Mouse (Mus musculus) kidney, adult 8-10 months (tissue): ENCODE data around the gene Traf3ip2.

Experiments
- DNase-seq, 2 experiments: peaks; one replicate each; pipeline ENCODE4 v3.0.0; 2022

The Traf3ip2 gene

DNA sequence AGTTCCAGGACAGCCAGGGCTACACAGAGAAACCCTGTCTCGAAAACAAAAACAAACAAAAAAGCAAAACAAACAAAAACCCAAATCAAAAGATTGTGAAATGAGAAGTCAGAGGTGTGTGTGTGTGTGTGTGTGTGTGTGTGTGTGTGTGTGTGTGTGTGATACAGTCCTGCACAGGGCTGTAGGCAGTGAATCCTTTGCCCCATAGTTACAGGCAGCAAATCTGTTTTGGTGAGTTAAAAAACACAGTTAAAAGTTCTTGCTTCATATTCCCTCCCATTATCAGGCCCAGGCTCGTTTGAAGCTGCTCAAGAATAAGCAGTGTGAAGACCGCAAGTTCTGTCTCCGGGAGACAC, at the start of gene Traf3ip2:
Gene Traf3ip2, plus strand, starts transcription at position 302 of the 356 bp plus-strand sequence.
- DNase-seq = no peak

- no peak for DNase-seq
Observed at GRCm38 (mm10) chr10:39563552-39564223, 49.0 kb upstream of the Traf3ip2 start.

DNA sequence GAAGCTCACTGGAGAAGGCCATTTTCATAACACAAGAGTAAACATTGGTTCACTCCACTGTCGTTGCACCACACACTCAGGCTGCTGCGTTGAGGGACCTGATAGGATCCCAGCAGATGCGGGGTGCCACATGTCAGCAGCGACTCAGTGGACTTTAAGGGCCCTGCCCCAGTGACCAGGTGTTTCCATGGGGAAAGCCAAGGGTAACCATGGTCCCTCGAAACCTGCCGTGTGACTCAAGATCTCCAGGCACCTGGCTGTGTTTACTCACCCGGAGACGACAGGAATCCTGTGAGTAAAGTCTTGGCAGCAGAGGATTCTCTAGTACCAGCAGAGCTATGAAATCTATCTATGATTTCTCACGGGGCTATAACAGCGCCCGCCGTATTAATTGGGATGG, 45.8 kb upstream of the Traf3ip2 start:
- DNase-seq = no peak

DNA sequence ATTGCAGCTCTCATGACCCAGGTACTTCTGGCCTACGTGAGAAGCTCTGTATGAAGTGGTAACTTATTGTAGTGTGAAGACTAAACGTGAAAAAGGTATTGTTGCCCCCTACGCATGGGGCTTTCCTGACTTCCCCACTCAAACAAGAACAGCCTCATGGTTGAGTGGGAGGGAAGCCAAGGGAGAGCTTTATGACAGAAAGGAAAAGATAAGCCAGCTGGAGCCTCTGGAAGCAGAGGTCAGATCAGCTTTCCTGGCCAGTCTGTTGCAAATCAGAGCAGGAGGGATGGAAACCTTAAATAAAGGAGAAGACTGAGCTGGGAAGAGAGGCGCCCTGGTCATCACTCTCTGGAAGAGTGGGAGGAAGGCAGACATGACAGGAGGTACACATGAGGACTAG, 43.7 kb upstream of the Traf3ip2 start:
- no peak for DNase-seq

- DNase-seq = no peak
Observed at GRCm38 (mm10) chr10:39571011-39571410, 41.7 kb upstream of the Traf3ip2 start.

DNA sequence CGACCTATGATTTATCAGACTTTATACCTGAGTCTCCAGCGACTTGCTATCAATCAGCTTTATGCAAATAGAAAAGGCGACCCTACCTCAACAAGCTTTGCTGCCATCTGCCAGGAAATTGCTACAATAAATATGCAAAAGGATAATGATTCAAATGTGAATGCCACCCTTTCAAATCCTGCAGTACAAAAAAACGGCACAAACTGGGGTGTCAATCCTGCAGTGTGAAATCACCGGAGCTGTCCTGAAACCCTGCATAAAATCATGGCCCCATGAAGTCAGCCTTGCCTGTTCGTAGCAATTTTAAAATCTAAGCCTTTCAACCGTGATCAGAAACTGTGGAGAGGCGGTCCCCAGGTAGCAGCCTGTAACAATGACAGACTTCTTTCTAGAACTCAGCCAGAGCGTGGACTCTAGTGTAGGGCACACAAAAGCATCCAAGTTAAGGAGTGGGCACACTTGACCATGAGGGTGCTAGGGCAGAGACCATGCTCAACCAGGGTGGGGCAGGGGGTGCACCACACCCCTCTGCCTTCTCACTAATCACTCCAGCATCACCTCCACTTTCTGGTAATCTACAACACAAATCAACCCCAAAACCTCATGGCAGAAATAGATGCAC, 40.6 kb upstream of the Traf3ip2 start:
- DNase-seq = no peak

GRCm38 (mm10) chr10:39572672-39573051, 40.1 kb upstream of the Traf3ip2 start:
- no peak for DNase-seq

- no peak for DNase-seq
Observed at GRCm38 (mm10) chr10:39576466-39576865, 36.3 kb upstream of the Traf3ip2 start.

GRCm38 (mm10) chr10:39580477-39580876, 32.3 kb upstream of the Traf3ip2 start:
- no peak for DNase-seq

GRCm38 (mm10) chr10:39582385-39582784, 30.3 kb upstream of the Traf3ip2 start:
- no peak for DNase-seq

DNA sequence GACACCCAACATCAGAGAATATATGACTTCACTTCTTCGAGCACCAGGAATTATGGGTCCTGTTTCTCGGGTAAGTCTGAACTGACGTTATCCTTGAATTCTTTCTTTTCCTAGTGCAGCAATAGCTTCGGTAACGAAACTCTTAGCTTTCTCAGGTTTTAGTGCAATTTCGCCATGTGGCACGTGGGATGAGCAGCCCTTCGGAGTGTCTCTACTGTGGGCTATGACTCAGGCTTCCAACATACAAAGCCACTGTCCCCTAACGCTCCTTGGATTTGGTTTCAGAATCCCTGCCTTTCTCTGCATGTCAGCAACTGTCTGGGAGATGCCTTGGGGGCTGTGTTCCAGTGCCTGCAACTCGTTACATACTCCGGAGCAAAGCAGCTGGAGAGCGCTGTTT, 29.0 kb upstream of the Traf3ip2 start:
- DNase-seq = no peak

DNA sequence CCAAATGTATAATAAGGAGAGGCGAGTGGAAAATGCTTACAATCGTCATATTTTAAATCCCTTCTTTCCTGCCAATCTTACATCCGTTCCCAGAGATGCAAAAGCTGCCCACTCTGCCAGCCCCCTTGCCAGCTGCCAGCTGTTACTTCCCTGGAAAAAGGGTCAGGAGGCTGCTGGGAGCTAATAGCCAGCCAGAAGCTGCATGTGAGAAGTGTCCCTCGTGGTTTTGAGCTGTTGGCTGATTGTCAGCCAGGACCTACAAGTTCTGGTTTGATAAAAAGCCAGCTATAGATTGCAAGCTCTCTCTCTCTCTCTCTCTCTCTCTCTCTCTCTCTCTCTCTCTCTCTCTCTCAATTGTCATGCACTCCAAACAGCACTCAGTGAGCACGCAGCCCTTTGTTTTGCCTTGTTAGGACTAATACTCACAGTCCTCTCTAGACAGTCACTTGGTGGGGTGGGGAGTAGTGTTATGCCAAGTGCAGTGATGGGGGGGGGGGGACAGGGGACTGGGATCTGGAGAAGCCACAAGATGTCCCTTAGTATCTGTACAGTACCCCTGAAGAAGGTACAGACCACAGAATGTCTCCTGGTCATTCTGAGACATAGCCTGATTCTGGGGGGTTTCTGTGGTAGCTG, 25.3 kb upstream of the Traf3ip2 start:
- no peak for DNase-seq

- no peak for DNase-seq
Observed at GRCm38 (mm10) chr10:39587973-39588746, 24.6 kb upstream of the Traf3ip2 start.

DNA sequence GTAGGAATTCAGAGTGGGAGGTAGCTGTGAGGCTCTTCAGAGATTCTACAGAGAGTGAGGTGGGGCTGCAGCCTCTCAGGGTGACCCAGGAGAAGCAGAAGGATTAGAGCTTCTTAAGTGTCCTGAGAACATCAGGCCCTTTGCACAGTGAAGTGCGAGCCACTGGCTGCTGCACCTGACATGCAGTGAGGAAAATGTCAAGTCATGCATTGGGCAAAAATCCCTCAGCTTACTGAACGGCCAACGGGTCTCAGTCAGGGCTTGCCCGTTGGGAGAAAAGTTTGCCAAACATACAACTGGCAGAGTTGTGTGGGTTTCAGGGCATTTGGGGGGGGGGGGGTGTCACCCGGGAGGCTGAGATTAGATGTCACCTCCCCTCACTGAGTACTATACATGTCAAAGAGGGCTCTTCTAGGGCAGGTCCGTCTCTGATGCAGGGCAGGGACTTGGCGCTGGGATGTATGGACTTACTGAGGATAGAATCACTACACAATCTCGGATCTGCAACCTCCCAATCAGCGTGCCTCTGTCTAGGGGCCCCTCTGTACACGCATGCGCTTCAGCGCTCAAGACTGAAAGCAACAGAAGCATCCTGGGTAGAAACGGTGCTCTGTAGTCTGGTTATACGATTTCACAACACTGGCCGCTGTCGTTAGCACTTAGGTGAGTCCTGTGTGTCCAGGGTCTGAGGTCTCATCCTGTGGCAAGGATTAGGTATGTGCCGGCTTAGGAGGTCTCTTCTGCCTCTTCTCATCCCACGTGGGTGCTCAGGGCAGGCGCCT, 22.8 kb upstream of the Traf3ip2 start:
- no peak for DNase-seq

DNA sequence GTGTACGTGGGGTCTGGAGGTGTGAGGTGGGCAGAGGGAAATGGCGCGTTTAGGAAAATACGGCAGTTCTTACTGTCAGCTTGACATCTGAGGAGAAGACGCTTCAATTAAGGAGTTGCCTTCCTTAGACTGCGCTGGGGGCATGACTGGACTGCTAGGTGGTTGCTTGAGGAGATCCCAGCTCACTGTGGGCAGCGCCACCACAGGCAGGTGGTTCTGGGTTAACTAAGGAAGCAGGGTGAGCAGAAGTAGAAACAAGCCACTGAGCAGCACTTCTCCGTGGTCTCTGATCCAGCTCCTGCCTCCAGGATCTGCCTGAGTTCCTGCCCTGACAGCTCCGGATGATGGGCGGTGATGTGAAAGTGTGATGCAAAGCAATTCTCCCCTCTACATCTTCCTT, 22.1 kb upstream of the Traf3ip2 start:
- DNase-seq = no peak

- DNase-seq = no peak
Observed at GRCm38 (mm10) chr10:39592501-39592900, 20.2 kb upstream of the Traf3ip2 start.

GRCm38 (mm10) chr10:39594716-39595115, 18.0 kb upstream of the Traf3ip2 start:
- DNase-seq = no peak

GRCm38 (mm10) chr10:39595862-39596261, 16.9 kb upstream of the Traf3ip2 start:
- DNase-seq = no peak

- no peak for DNase-seq
Observed at GRCm38 (mm10) chr10:39597116-39597791, 15.5 kb upstream of the Traf3ip2 start.

DNA sequence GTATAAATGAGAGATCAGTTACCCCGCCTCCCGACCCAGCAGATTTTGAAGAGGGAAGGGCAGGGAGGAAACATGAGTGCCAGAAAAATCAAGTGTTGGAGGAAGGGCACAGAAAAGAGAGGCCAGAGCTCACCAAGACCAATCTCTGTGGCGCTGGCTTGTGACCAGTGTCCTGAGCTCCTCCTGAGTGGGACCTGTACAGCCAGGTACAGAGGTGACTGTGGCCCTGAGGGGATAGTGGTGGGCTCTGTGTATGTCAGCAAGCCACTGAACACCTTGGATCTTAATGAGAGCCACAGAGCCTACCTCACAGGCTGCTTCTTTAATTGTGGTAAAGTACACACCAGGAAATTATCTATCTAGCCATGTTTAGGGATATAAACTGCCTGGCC, 14.9 kb upstream of the Traf3ip2 start:
- no peak for DNase-seq

- DNase-seq = no peak
Observed at GRCm38 (mm10) chr10:39599601-39600000, 13.1 kb upstream of the Traf3ip2 start.

- DNase-seq = no peak
Observed at GRCm38 (mm10) chr10:39600115-39600514, 12.6 kb upstream of the Traf3ip2 start.
